Mouse (Mus musculus) G1E (cell line): ENCODE data around the gene Gpc6. TPM values are rescaled to one million over a fixed set of nuclear protein-coding genes. Genes with fewer than 3 reads are reported as not detected.

ENCODE experiments used
- ATAC-seq: 2 replicates; pipeline ENCODE4 v1.8.0; 2016; ENCODE audit warnings: mild to moderate bottlenecking; ENCODE audit not compliant: insufficient number of reproducible peaks, poor library complexity, low FRiP score, severe bottlenecking; ENCODE audit errors: extremely low read depth
- DNase-seq: peaks from one replicate; pipeline ENCODE4 v3.0.0; 2012; ENCODE audit warnings: low spot score
- H3K27me3 ChIP-seq: 2 replicates; pipeline ENCODE4 v1.6.1; 2012; ENCODE audit warnings: mild to moderate bottlenecking, low read length, inconsistent platforms; ENCODE audit not compliant: insufficient read depth
- H3K36me3 ChIP-seq: replicated peaks from 2 replicates; pipeline ENCODE3; 2012; ENCODE audit warnings: mild to moderate bottlenecking, inconsistent platforms
- H3K4me1 ChIP-seq: 2 replicates; pipeline ENCODE4 v1.6.1; 2012; ENCODE audit warnings: low read depth, low read length, inconsistent platforms, mixed read lengths; ENCODE audit not compliant: insufficient read depth
- H3K4me3 ChIP-seq: 2 replicates; pipeline ENCODE4 v1.5.1; 2012; ENCODE audit warnings: low read depth, mild to moderate bottlenecking, inconsistent platforms, low read length, moderate library complexity, mixed read lengths
- H3K9me3 ChIP-seq: replicated peaks from 2 replicates; pipeline ENCODE4 v1.6.1; 2012; ENCODE audit warnings: inconsistent platforms
- CTCF ChIP-seq: IDR thresholded peaks from 2 replicates; pipeline ENCODE4 v1.5.1; 2012; ENCODE audit warnings: low read depth, low read length, inconsistent platforms, mixed read lengths
- GATA1 ChIP-seq: IDR thresholded peaks from 2 replicates; pipeline ENCODE4 v1.6.1; 2012; ENCODE audit warnings: borderline replicate concordance, low read length, inconsistent platforms, mixed read lengths
- GATA2 ChIP-seq: IDR thresholded peaks from 2 replicates; pipeline ENCODE4 v1.6.1; 2012; ENCODE audit warnings: low read depth, low read length, inconsistent platforms, borderline replicate concordance
- POLR2AphosphoS5 ChIP-seq: IDR thresholded peaks from 2 replicates; pipeline ENCODE4 v1.6.1; 2012; ENCODE audit warnings: low read depth, low read length, inconsistent platforms; ENCODE audit not compliant: insufficient replicate concordance
- TAL1 ChIP-seq: conservative IDR thresholded peaks from 2 replicates; pipeline ENCODE4 v1.6.1; 2012; ENCODE audit warnings: low read depth, low read length, inconsistent platforms, mixed read lengths
- polyA plus RNA-seq: library from polyadenylated mRNA; stranded (reverse); fragments of >175 nt; gene quantifications from 2 replicates; pipeline ENCODE4 v1.2.3, GENCODE M21; 2012
- total RNA-seq, 2 experiments: library from RNA; stranded (forward) in 1 of 2; stranded (reverse) in 1 of 2; fragments of 200-1000 nt in 1 of 2; fragments of >200 nt in 1 of 2; fragmentation: Nextera tagmentation in 1 of 2; gene quantifications; 2 replicates each; pipeline ENCODE4 v1.2.3; 2014 to 2017

The Gpc6 gene
- total and polyA plus RNA-seq, 3 experiments = 0.22 TPM; not detected in 2

DNA sequence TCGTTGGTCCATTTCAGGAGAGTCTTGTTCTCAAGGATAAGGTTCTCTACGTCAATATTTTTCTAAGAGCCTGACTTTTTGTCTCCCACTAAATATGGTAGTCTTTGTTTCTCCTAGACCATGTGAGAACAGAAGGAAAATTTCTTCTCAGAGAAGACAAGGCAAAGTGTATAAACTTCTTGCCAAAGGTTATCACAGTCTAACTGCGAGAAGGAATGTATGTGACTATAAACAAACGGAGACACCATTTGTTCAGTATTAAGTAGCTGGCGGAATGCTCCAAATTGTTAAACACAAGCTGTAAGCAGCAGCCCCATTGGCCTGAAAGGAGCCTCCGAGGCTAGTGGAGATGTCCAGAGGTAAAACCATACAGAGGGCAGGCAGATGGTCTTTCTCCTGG lies 454.9 kb downstream of the Gpc6 start:
- DNase-seq = no peak
- H3K27me3 ChIP-seq = no peaks in the 10 kb centered on the region
- no peaks in the 10 kb centered on the region for H3K36me3 ChIP-seq
- TF ChIP-seq CTCF (no peak), GATA2 (no peak), TAL1 (no peak)
- ATAC-seq = no peak
- no peak overlapping the region for H3K4me3 ChIP-seq
- peaks cover 38% of the 10 kb centered on the region for H3K9me3 ChIP-seq
- H3K4me1 ChIP-seq = no peaks in the 10 kb centered on the region

GRCm38 (mm10) chr14:117383188-117383587 lies 458.1 kb downstream of the Gpc6 start:
- no peaks in the 10 kb centered on the region for H3K27me3 ChIP-seq
- peaks cover 52% of the 10 kb centered on the region for H3K9me3 ChIP-seq
- no peak for TF ChIP-seq TAL1
- no peak for TF ChIP-seq GATA2
- no peak for TF ChIP-seq CTCF
- no peak for TF ChIP-seq GATA1
- no peak for TF ChIP-seq POLR2AphosphoS5
- H3K36me3 ChIP-seq = no peaks in the 10 kb centered on the region
- no peak overlapping the region for H3K4me3 ChIP-seq
- no peaks in the 10 kb centered on the region for H3K4me1 ChIP-seq
- ATAC-seq (no peak), DNase-seq (no peak)

DNA sequence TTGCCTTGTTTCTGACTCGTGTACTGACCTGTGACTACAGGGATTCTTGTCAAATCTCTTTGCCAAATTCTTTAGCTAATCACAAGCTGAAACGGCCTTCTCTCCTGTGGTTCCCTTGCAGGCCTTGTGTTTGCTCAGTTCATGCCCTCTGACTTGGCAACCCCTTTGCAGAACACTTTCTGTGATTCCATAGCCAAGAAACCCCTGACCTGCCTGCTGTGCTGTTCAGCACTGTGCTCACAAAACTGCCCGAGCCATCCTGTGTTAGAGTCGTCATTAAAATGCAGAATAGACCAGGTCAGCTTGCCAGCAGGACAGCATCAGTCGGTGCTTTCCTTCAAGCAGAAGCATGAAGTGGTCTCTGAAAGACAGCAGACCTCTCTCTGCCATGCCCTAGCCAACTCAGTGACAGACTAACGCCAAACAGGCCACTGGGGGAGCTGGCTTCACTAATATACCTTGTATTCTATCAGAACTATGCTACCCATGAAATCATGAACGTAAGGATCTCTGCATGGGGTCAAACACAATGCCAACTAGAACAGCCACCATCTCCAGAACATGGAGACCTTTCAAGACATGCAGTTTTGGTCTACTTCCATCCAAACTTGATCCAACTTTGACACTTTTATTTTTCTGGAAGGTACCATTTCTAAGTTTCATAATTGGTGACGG lies 459.1 kb downstream of the Gpc6 start:
- Histone ChIP-seq H3K9me3 (peaks cover 53% of the 10 kb centered on the region), H3K27me3 (no peaks in the 10 kb centered on the region), H3K4me1 (no peaks in the 10 kb centered on the region), H3K4me3 (no peak overlapping the region), H3K36me3 (no peaks in the 10 kb centered on the region)
- DNase-seq (no peak), ATAC-seq (no peak)
- TF ChIP-seq GATA2 (no peak), CTCF (no peak), POLR2AphosphoS5 (no peak), GATA1 (no peak), TAL1 (no peak)

DNA sequence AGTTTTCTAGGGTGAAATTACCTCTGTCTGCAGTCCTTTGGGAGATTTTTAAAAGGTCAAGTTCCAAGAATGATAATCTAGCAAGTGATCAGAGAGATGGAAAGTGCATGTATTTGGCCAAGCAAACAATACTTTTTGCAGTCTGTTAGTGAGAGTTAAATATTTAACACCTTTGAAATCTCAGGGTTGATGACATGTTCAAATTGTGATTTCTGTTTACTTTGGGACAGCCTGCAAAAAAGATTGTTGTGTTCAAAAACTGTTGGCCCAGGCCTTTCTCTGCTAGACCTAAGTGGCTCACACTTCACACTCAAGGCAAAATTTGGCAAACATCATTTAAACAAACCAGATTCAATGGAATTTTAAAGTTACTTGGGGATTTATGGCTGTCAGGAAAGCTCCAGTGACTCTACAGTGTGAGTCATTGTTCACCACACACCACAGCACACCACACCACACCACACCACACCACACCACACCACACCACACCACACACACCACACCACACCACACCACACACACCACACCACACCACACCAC lies 460.7 kb downstream of the Gpc6 start:
- Histone ChIP-seq H3K27me3 (no peaks in the 10 kb centered on the region), H3K36me3 (no peaks in the 10 kb centered on the region), H3K4me3 (no peak overlapping the region), H3K9me3 (peaks cover 58% of the 10 kb centered on the region), H3K4me1 (no peaks in the 10 kb centered on the region)
- ATAC-seq (no peak), DNase-seq (no peak)
- TF ChIP-seq GATA1 = no peak
- TF ChIP-seq CTCF = no peak
- no peak for TF ChIP-seq TAL1
- no peak for TF ChIP-seq POLR2AphosphoS5
- no peak for TF ChIP-seq GATA2

DNA sequence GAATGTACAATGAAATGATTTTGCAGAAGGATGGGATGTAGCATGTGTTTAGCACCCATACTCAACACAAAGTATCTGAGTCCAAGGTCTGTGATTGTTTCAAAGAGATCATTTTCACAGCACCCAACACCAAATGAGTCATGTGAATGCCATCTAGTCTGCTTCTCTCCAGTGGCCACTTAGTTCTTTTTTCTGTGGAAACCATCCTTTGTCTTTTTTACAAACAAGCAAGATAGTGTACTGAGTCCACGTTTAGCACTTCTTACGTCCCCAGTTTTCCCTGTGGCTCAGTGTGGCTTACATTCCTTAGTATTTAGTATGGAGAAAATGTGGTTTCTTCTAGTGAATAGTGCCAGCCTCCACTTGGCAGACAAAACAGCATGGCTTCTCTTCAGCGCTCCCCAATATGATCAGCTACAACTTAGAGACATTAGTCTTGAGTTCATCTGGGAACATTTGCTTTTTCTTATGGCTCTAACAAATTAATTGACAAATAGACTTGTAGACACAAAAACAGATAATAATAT lies 465.7 kb downstream of the Gpc6 start:
- TF ChIP-seq GATA1 = no peak
- TF ChIP-seq CTCF = no peak
- TF ChIP-seq GATA2 = no peak
- TF ChIP-seq TAL1 = no peak
- TF ChIP-seq POLR2AphosphoS5 = no peak
- Histone ChIP-seq H3K4me1 (no peaks in the 10 kb centered on the region), H3K36me3 (no peaks in the 10 kb centered on the region), H3K4me3 (no peak overlapping the region), H3K9me3 (peaks cover 43% of the 10 kb centered on the region), H3K27me3 (no peaks in the 10 kb centered on the region)
- no peak for ATAC-seq
- no peak for DNase-seq

GRCm38 (mm10) chr14:117391412-117391811 lies 466.3 kb downstream of the Gpc6 start:
- Histone ChIP-seq H3K4me3 (no peak overlapping the region), H3K27me3 (no peaks in the 10 kb centered on the region), H3K9me3 (peaks cover 41% of the 10 kb centered on the region), H3K36me3 (no peaks in the 10 kb centered on the region), H3K4me1 (no peaks in the 10 kb centered on the region)
- TF ChIP-seq CTCF = no peak
- TF ChIP-seq POLR2AphosphoS5 = no peak
- no peak for TF ChIP-seq GATA2
- no peak for TF ChIP-seq GATA1
- TF ChIP-seq TAL1 = no peak
- ATAC-seq = no peak
- no peak for DNase-seq

- H3K4me1 ChIP-seq = no peaks in the 10 kb centered on the region
- ATAC-seq = no peak
- H3K9me3 ChIP-seq = peaks cover 23% of the 10 kb centered on the region
- no peaks in the 10 kb centered on the region for H3K27me3 ChIP-seq
- no peak overlapping the region for H3K4me3 ChIP-seq
- H3K36me3 ChIP-seq = no peaks in the 10 kb centered on the region
- no peak for DNase-seq
- no peak for TF ChIP-seq TAL1
- TF ChIP-seq GATA1 = no peak
- no peak for TF ChIP-seq GATA2
- no peak for TF ChIP-seq CTCF
- no peak for TF ChIP-seq POLR2AphosphoS5
Observed at GRCm38 (mm10) chr14:117397165-117397564, 472.1 kb downstream of the Gpc6 start.
